Mouse (Mus musculus) heart, postnatal 0 days (tissue): ENCODE results near the gene Hnrnpa1.

ENCODE experiments used
- CTCF ChIP-seq: IDR thresholded peaks from 2 replicates; pipeline ENCODE4 v1.5.1; 2016; ENCODE audit warnings: antibody characterized with exemption, control low read depth, low read depth
- EP300 ChIP-seq: IDR thresholded peaks from 2 replicates; pipeline ENCODE4 v1.6.1; 2016; ENCODE audit warnings: antibody characterized with exemption, low read depth

DNA sequence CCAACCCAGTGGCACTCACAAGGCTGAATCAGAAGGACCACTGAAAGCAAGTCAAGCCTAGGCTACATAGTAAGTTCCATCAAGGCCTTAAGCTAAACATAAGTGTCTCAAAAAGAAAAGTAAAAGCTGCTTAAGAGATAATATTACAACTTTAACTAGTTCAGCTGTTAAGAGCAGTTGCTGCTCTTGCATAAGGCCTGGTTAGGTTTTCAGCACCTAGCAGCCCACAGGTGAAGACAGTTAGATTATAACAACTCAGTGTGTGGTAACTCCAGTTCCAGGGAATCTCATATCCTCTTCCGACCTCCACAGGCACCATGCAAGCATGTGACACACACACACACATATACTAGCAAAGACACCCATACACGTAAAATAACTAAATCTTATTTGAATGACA lies 12.7 kb upstream of the Hnrnpa1 start:
- TF ChIP-seq EP300, result no peak
- no peak for TF ChIP-seq CTCF
